Mouse (Mus musculus) forebrain, postnatal 0 days (tissue): Measurements from ENCODE around the gene Btbd9. TPM values are rescaled to one million over a fixed set of nuclear protein-coding genes. Genes with fewer than 3 reads are reported as not detected.

Experiments used
- ATAC-seq: fragments of 200-750 bp; cut with Nextera tagmentation; 2 replicates; pipeline ENCODE4 v1.8.0; 2017; ENCODE audit warnings: mild to moderate bottlenecking, moderate library complexity
- DNase-seq: peaks from one replicate; pipeline ENCODE4 v3.0.0-alpha.2; 2015
- H3K27ac ChIP-seq: fragments of 300-500 bp; sonication (generic); 2 replicates; pipeline ENCODE4 v1.5.1; 2014; ENCODE audit warnings: low read depth, mild to moderate bottlenecking, antibody characterized with exemption, low read length, moderate library complexity, mixed read lengths
- H3K27me3 ChIP-seq: fragments of 300-500 bp; sonication (generic); 2 replicates; pipeline ENCODE4 v1.6.1; 2014; ENCODE audit warnings: mild to moderate bottlenecking, low read length, mixed read lengths; ENCODE audit not compliant: insufficient read depth
- H3K36me3 ChIP-seq: fragments of 300-500 bp; sonication (generic); 2 replicates; pipeline ENCODE4 v1.6.1; 2014; ENCODE audit warnings: mild to moderate bottlenecking, moderate library complexity; ENCODE audit not compliant: insufficient read depth
- H3K4me1 ChIP-seq: fragments of 300-500 bp; sonication (generic); 2 replicates; pipeline ENCODE4 v1.6.1; 2014; ENCODE audit warnings: antibody characterized with exemption; ENCODE audit not compliant: insufficient read depth
- H3K4me2 ChIP-seq: fragments of 300-500 bp; sonication (generic); 2 replicates; pipeline ENCODE4 v1.6.1; 2014; ENCODE audit warnings: low read depth, mild to moderate bottlenecking, moderate library complexity
- H3K4me3 ChIP-seq: fragments of 300-500 bp; sonication (generic); 2 replicates; pipeline ENCODE4 v1.5.1; 2014; ENCODE audit warnings: low read depth, low read length, mixed read lengths
- H3K9ac ChIP-seq: fragments of 300-500 bp; sonication (generic); 2 replicates; pipeline ENCODE4 v1.6.1; 2014; ENCODE audit warnings: mild to moderate bottlenecking
- H3K9me3 ChIP-seq: fragments of 300-500 bp; sonication (generic); 2 replicates; pipeline ENCODE4 v1.6.1; 2016; ENCODE audit warnings: low read length
- CTCF ChIP-seq: sonication (generic); IDR thresholded peaks from 2 replicates; pipeline ENCODE4 v1.5.1; 2016; ENCODE audit warnings: antibody characterized with exemption, control low read depth, low read depth
- WGBS: fragments of 180-500 bp; shearing (Covaris S2); extraction: QIAGEN DNeasy Blood & Tissue Kit; methylation state at CpG from one replicate; pipeline ENCODE4 v1.1.7; 2014; 5-methylcytosine and 5-hydroxymethylcytosine counted together
- polyA plus RNA-seq: library from polyadenylated mRNA; unstranded; fragments of >200 nt; fragmentation: Nextera tagmentation; extraction: Ambion mirVana; gene quantifications from 2 replicates; pipeline ENCODE4 v1.2.1, GENCODE M21; 2015
- total RNA-seq: library from RNA; depleted of rRNA; stranded (reverse); fragments of >200 nt; gene quantifications from 2 replicates; pipeline ENCODE4 v1.2.3, GENCODE M21; 2014

The Btbd9 gene
- total and polyA plus RNA-seq, 2 experiments from 2014 or later, result 63.6 to 149 TPM

DNA sequence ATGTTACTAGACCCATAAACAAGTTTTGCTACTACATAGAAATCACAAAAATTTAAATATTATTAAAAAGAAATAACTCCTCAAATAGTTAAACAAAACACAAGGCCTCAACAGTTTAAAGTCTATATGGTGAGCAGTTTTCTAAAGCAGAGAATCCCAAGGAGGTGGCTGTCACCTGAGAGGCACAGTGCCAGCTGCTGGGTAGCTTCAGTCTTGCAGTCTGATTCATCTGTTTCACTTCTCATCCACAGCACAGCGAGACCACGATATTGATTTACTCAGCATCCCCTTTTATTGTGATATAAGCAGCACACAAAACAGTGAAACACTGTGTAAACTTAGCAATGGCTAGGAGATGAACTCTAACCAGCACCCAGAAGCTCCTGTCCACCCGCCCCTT lies 173.4 kb downstream of the Btbd9 start:
- no peaks in the 10 kb centered on the region for H3K9me3 ChIP-seq
- no peaks in the 10 kb centered on the region for H3K4me1 ChIP-seq
- WGBS, result 87% methylated on average over 3 of the region's 3 CpGs
- H3K9ac ChIP-seq, result no peak overlapping the region
- TF ChIP-seq CTCF, result peak; percentile 49
- DNase-seq, result peak; percentile 49
- no peaks in the 10 kb centered on the region for H3K36me3 ChIP-seq
- H3K4me2 ChIP-seq, result no peak overlapping the region
- H3K4me3 ChIP-seq, result no peak overlapping the region
- H3K27ac ChIP-seq, result no peak overlapping the region
- ATAC-seq, result no peak
- no peaks in the 10 kb centered on the region for H3K27me3 ChIP-seq

DNA sequence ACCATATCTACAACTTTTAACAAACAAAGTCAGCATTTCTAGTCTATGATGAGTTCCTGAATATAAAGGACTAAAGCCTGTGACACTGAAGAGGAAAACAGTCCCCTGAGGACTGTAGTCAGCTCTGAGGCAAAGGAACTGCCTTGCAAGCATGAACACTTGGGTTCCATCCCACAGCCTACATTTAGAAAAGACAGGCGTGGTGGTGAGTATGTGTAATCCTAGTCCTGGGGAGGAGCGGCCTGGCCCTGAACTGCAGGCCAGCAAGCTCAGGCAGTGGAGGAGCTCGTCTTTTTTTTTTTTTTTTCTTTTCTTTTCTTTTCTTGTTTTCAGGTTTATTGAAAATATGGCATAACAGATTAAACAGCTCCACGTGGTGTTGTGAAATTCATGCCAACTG lies 181.0 kb downstream of the Btbd9 start:
- no peak overlapping the region for H3K4me3 ChIP-seq
- DNase-seq, result no peak
- no peak for TF ChIP-seq CTCF
- H3K4me1 ChIP-seq, result no peaks in the 10 kb centered on the region
- 83% methylated on average over 4 of the region's 4 CpGs for WGBS
- no peak overlapping the region for H3K27ac ChIP-seq
- H3K9ac ChIP-seq, result no peak overlapping the region
- H3K9me3 ChIP-seq, result no peaks in the 10 kb centered on the region
- no peak for ATAC-seq
- H3K27me3 ChIP-seq, result no peaks in the 10 kb centered on the region
- no peaks in the 10 kb centered on the region for H3K36me3 ChIP-seq
- H3K4me2 ChIP-seq, result no peak overlapping the region

DNA sequence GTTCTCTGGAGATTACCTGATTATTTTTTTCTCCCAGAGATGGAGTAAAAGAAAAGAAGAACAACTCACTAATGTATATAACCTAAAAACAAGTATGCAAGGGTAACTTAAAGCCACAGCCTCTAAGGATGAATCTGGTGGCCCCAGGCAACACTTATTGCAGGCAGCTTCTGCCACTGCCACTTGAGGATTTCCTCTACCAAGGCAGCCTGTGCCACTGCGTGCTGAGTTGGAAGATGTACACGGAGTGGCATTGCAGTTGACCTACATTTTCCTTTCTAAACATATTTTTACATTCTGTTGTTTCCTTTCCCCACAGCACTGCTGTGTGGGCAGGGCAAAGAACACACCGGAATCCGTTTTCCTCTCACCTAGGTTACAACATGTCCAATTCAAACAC lies 184.3 kb downstream of the Btbd9 start:
- H3K4me1 ChIP-seq, result peaks cover 12% of the 10 kb centered on the region
- H3K4me2 ChIP-seq, result no peak overlapping the region
- no peaks in the 10 kb centered on the region for H3K9me3 ChIP-seq
- H3K36me3 ChIP-seq, result no peaks in the 10 kb centered on the region
- ATAC-seq (no peak), DNase-seq (no peak)
- no peak overlapping the region for H3K9ac ChIP-seq
- H3K27me3 ChIP-seq, result no peaks in the 10 kb centered on the region
- H3K4me3 ChIP-seq, result no peak overlapping the region
- no peak overlapping the region for H3K27ac ChIP-seq
- WGBS, result 71% methylated on average over 4 of the region's 4 CpGs
- TF ChIP-seq CTCF, result no peak

- Histone ChIP-seq H3K27me3 (no peaks in the 10 kb centered on the region), H3K27ac (no peak overlapping the region), H3K9ac (no peak overlapping the region), H3K4me3 (no peak overlapping the region), H3K4me1 (peaks cover 12% of the 10 kb centered on the region), H3K4me2 (no peak overlapping the region), H3K36me3 (no peaks in the 10 kb centered on the region), H3K9me3 (no peaks in the 10 kb centered on the region)
- TF ChIP-seq CTCF, result no peak
- no peak for DNase-seq
- no peak for ATAC-seq
- WGBS, result 37% methylated on average over 1 of the region's 1 CpGs
These were observed 185.1 kb downstream of the Btbd9 start for GRCm38 (mm10) chr17:30391220-30391619.

DNA sequence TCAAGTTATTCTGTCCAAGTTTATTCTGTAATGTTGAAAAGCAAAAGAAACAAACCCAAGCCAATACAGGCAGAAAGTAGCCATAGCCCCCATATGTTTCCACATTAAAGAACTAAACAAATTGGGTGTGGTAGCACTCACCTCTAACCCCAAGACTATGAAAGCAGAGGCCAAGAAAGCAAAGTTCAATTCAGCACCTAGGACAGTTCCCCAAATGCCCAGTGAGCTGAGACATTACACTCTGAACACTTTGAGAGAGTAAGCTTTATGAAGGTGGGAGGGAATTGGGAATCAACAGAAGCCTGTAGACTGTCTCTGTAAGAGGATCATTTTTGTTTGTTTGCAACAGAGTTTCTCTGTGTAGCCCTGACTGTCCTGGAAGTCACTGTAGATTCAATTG lies 186.6 kb downstream of the Btbd9 start:
- H3K4me2 ChIP-seq, result no peak overlapping the region
- no peak overlapping the region for H3K27ac ChIP-seq
- no peaks in the 10 kb centered on the region for H3K9me3 ChIP-seq
- no peak overlapping the region for H3K4me3 ChIP-seq
- H3K9ac ChIP-seq, result no peak overlapping the region
- H3K4me1 ChIP-seq, result peaks cover 12% of the 10 kb centered on the region
- H3K27me3 ChIP-seq, result no peaks in the 10 kb centered on the region
- H3K36me3 ChIP-seq, result no peaks in the 10 kb centered on the region
- ATAC-seq, result no peak
- no peak for TF ChIP-seq CTCF
- no peak for DNase-seq

- DNase-seq, result peak; percentile 59
- Histone ChIP-seq H3K4me2 (no peak overlapping the region), H3K27ac (peak overlapping the region; percentile 67), H3K36me3 (no peaks in the 10 kb centered on the region), H3K9me3 (no peaks in the 10 kb centered on the region), H3K4me3 (no peak overlapping the region), H3K4me1 (peaks cover 12% of the 10 kb centered on the region), H3K27me3 (no peaks in the 10 kb centered on the region), H3K9ac (no peak overlapping the region)
- 35% methylated on average over 4 of the region's 4 CpGs for WGBS
- TF ChIP-seq CTCF, result no peak
- peak; percentile 29; the same call in 1 of the 2 replicates for ATAC-seq
These were observed 187.5 kb downstream of the Btbd9 start for GRCm38 (mm10) chr17:30388817-30389216.

DNA sequence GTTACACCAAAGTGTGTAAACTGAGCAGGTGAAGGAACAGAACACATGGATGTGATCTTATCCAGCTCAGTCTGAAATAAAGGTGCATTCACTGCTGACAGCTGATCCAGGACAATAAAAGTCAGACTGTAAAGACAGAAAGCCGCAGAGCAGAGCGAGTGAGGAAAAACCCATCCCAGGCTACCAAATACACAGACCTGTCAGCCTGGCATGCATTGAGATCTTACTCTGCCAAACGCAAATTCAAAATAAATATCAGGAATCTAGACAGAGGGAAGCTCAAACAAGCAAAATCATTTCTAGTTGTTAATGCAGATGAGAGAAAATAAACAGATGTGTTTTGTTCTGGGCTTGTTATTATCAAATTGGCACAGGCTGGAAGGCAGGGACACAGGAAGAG lies 187.9 kb downstream of the Btbd9 start:
- DNase-seq, result peak; percentile 16
- Histone ChIP-seq H3K4me1 (peaks cover 12% of the 10 kb centered on the region), H3K9me3 (no peaks in the 10 kb centered on the region), H3K9ac (no peak overlapping the region), H3K4me3 (no peak overlapping the region), H3K27ac (peak overlapping the region; percentile 67), H3K4me2 (no peak overlapping the region), H3K36me3 (no peaks in the 10 kb centered on the region), H3K27me3 (no peaks in the 10 kb centered on the region)
- no peak for ATAC-seq
- WGBS, result 42% methylated on average over 3 of the region's 3 CpGs
- TF ChIP-seq CTCF, result no peak

DNA sequence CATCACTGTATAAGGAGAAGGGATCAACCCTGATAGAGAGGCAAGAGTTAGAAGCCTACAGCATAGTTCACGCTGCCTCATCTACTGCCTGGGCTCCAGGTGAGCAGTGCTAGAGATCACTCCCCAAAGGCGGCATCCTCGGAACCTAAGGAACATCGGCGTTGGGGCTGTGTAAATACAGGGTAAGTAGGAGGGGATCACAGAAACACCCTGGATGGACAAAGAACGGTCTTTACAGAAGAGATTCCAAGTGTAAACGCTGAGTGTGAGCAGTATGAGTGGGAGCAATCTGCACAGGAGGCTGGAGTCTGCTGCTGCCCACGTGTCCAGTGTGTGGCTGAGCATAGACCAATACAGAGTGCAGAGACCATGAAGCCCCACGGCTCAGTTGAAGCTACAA lies 190.0 kb downstream of the Btbd9 start:
- Histone ChIP-seq H3K9ac (no peak overlapping the region), H3K4me2 (no peak overlapping the region), H3K9me3 (no peaks in the 10 kb centered on the region), H3K27ac (no peak overlapping the region), H3K4me1 (peaks cover 12% of the 10 kb centered on the region), H3K4me3 (no peak overlapping the region), H3K27me3 (no peaks in the 10 kb centered on the region), H3K36me3 (no peaks in the 10 kb centered on the region)
- DNase-seq (no peak), ATAC-seq (no peak)
- no peak for TF ChIP-seq CTCF
- 94% methylated on average over 9 of the region's 9 CpGs for WGBS
